Mouse (Mus musculus): Measurements from ENCODE around the gene Cradd.

Gene Cradd

DNA sequence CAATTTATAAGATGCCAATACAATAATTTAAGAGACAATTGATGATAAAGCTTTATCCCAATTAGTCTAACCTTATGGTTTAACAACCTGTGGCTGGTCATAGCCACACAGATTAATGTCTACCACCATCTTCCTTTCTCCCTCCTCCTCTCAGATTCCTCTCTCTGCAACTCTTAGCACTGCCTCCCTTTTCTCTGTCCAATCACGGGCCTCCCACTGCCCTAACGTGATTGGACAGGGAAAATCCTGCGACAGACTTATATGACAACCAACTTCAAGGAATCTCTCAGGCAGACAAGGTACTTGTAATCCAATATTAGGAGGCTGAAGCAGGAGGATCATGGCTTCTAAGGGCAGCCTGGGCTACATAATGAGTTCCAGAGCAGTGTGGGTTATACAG, 8.7 kb upstream of the Cradd start:
- no peak for DNase-seq (ENCODE audit: low spot score)

DNA sequence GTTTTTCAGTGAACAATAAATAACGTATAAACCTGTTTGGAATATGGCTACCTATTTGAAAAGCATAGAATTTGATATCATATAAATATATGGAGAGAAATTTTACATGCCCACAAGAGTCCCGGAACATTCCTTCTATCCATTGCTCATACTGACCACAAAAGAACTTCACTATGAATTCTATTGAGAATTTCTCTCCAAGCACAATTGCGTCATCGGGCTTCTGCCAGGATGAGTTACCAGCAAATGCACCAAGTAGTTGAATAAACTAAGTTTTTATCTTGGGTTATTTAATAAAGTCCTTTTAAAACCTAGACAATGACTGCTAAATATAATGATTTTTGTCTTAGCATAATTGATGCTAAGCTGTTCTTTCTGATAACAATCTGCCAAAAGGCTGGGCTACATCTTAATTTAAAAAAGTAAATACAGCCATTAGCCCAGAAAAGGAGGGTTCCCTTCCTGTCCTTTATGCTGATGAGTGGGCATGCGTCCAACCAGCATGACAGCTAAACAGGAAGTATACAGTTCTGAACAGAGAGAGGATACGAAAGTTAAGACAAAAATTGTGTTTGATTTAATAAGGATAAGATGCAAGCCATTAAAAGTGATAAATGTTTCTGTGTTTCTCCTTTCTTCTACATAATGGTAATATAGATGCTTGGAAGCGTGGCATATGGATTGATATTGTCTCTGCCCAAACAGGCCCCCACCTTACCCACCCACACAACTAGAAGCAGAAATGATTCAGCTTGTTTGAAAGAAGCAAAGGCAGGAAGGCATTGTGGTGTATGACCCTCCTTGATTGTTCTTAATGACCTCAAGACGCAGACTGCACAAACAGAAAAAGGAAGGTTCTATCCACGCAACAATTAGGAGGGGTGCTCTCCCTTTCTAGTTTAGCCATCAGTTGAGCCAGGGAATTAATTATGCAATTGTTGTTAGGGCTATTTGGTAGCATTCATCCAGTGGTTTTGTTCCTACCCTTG, 6.7 kb upstream of the Cradd start:
- DNase-seq (ENCODE audit: low spot score), result no peak

GRCm38 (mm10) chr10:95329884-95330283, 6.0 kb upstream of the Cradd start:
- DNase-seq (ENCODE audit: low spot score), result no peak

GRCm38 (mm10) chr10:95324278-95324631, 322 bp upstream of the Cradd start:
- DNase-seq (ENCODE audit: low spot score), result no peak

GRCm38 (mm10) chr10:95322076-95323070, 1.6 kb downstream of the Cradd start:
- peak; percentile 69 for DNase-seq (ENCODE audit: low spot score)

- DNase-seq (ENCODE audit: low spot score), result peak; percentile 64
These were observed 4.9 kb downstream of the Cradd start for GRCm38 (mm10) chr10:95319001-95319400.

DNA sequence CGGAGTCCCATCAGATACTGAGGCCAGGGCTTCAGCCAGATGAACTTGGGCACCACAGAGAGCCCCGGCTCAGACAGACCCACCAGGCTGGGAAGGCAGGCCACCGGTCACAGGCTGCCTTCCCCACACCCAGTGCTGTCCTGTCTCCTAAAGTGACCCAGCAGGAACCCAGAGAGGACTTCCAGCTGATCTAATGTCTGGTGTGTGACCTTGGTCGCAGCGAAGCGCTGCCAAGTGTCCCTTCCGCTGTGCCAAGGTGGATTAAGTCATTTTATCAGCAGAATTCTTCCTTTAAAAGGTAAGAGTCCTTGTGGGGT, 5.6 kb downstream of the Cradd start:
- DNase-seq (ENCODE audit: low spot score), result no peak

DNA sequence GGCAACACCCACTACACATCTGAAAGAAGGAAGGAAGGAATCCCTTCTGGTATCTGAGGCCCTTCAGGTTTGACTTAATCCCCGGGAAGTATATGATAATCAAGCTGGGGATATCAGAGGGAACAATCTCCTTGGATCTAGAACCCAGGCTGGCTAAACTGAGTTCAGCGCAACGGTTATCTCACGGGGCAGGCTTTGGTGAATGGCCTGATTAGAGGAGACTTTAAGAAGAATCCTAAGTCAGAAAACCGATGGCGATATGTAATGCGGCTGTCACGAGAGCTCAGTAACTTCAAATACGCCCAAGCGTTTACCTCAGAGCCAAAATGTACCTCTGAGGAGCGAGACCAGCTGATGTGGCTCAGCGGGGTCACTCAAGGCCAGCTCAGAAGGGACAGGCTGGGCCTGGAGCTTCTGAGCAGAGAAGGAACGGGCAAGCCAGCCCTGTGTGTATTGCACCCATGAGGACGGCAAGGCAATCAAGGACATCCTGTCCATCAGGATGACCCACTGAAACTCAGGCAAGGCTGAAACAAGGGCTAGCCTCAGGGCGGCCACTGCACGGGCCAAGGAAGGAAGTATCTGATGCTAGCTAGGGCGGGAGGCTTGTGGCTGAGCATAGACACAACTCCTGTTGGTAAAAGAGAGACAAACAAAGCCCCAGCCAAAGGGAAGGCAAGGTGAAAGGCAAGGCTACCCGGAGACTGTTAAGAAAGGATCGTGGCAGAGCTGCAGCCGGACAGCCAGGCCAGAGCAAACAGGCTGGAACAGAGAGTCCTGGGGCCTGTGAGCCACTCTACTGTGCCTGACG, 6.1 kb downstream of the Cradd start:
- DNase-seq (ENCODE audit: low spot score), result peak; percentile 58

- no peak for DNase-seq (ENCODE audit: low spot score)
These were observed 6.8 kb downstream of the Cradd start for GRCm38 (mm10) chr10:95317091-95317490.

DNA sequence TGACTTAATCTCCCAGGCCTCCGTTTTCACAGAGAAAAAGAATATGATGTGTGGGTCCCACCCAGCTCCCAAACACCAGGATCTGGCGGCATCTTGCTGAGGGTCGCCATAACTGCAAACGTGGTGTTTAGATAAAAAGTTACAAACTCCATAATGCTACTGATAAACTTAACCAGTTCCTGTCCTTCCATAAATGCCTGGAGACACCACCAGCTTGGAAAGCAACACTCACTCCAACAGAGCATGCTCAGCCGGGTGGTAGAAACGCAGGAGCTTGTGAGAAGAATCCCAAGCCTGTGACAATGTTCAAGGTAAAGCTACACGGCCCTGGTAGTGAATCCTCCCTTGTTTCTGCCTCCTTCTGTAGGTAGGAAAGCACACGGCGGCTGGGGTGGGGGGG, 7.3 kb downstream of the Cradd start:
- DNase-seq (ENCODE audit: low spot score), result no peak

DNA sequence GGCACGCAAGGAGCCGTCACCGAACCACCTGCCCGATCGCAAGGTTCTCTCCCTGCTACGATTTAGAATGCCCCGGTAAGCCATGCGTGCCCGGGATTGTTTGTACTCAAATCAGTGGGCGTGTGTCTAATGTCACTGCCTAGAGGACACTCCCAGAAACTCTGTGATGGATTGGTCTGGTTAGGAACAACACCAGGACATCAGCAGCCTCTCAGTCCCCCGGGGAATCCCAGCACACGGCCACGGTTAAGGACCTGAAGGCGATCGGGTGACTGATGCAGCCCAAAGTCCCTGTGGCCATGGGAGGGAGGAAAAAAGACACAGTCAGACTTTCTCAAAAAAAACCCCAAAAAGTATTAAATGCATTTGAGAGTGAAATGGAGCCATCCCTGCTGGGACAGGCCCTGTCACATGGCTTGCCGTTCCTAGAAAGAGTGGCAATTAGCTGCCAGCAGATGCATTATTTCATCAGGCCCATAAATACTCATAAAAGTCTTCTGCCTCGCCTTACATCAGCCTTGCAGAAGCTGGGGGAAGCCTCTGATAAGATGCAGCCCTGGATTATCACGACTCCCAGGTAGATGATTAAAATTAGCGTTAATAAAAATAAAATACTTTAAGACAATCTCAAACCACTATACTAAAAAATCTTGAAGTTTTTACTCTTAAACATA, 8.0 kb downstream of the Cradd start:
- DNase-seq (ENCODE audit: low spot score), result no peak

- DNase-seq (ENCODE audit: low spot score), result no peak
These were observed 8.6 kb downstream of the Cradd start for GRCm38 (mm10) chr10:95315321-95315720.

GRCm38 (mm10) chr10:95314019-95314418, 9.9 kb downstream of the Cradd start:
- DNase-seq (ENCODE audit: low spot score), result no peak

DNA sequence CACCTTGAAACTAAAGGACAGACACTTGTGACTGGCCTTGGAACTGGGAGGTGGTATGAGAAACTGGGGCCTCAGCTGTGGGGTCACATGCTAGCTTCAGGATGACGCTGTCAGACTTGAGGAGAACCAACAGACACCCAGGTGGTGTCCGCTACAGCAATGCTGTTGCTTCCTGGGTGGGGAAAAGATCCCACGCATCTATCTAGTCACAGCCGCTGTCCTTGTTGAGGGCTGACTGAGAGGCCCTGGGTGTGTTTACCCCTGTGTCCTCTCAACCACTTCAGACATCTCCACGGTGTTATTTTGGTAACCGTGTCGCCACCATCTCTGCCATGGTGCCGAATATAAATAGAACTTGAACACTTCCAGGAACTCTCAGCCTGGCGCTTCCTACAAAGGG, 10.4 kb downstream of the Cradd start:
- no peak for DNase-seq (ENCODE audit: low spot score)

- DNase-seq (ENCODE audit: low spot score), result no peak
These were observed 13.1 kb downstream of the Cradd start for GRCm38 (mm10) chr10:95310688-95311441.

DNA sequence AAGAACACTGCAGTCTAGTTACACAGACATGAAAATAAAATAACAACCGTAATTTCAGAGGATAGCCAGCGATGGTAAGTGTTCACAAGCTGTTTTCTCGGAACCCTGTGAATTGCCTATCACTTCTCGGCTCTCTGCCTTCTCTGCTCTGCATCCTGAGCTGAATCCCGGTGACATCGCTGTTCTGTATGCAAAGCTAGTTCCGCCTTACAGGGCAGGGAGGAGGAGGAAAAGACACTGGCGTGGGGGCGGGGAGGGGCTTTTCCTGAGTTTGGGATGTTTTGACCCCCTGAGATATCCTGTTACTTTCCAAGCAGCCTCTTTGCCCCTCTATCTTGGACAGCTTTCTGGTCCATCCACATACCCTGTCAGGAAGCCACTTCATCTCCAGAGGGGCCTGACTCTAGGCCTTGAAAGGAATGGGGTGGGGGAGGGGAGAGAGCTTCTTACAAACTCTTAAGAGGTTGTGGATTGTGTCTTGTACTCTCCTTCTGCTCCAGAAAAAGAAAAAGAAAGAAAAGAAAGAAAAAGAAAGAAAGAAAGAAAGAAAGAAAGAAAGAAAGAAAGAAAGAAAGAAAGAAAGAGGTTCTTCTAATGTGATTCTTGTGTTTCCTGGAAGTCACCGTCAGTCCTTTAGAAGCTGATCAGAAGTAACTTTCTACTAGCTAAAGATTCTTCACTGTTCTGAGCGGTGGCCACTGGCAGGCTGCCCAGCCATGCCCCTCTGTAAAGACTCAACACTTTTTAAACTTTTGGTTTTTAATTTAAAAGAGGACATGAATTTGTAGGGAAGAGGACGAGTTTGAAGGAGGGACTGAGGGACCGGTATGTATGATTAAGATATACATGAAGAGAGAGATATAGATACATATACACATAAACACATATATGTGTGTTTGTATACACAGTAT, 14.3 kb downstream of the Cradd start:
- DNase-seq (ENCODE audit: low spot score), result no peak

DNA sequence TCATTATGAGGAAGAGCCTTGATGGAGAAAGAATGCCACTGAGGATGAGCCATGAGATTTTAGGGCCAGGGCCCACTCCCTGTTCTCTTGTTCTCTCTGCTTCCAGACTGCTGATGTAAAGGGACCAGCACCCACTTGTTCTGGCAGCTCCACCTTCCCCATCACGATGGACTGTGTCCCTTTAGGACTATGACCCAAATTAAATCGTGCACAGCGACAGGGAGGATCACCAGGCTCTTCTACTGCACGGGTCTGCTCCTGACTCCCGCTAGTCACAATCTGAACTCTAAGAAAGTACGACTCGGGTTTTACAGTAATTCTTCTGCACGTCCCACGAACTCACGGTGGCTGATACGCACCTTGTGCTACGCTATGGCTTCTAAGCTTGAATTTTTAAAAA, 14.9 kb downstream of the Cradd start:
- DNase-seq (ENCODE audit: low spot score), result no peak

DNA sequence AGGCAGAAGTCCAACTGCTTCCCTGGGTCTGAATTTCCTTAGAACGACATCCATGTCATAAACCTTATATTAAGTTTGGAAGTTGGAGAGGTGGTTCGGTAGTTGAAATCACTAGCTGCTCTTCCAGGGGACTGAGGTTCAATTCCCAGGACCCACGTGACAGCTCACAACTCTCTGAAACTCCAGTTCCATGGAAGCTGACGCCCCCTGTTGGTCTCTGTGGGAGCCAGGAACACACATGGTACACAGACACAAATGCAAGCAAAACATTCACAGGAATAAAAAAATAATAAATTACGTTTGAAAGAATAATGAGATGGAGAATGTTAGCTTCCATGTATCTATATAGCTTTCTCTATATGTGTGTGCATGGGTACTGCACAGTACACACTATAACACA, 16.0 kb downstream of the Cradd start:
- DNase-seq (ENCODE audit: low spot score), result no peak

- no peak for DNase-seq (ENCODE audit: low spot score)
These were observed 16.9 kb downstream of the Cradd start for GRCm38 (mm10) chr10:95306824-95307552.
